Mouse (Mus musculus): Measurements from ENCODE around the gene Cd69. TPM values are rescaled to one million over a fixed set of nuclear protein-coding genes. Genes with fewer than 3 reads are reported as not detected.

Cd69 gene
- polyA plus RNA-seq, 1 experiment from 2014 or later = not detected

GRCm38 (mm10) chr6:129234456-129235360, 40.5 kb downstream of the Cd69 start:
- Histone ChIP-seq H3K27ac (ENCODE audit: poor library complexity, severe bottlenecking) (no peak overlapping the region), H3K27me3 (replicated peaks) (no peaks in the 10 kb centered on the region), H3K4me3 (no peak overlapping the region), H3K9ac (no peak overlapping the region), H3K4me2 (no peak overlapping the region), H3K9me3 (replicated peaks) (no peaks in the 10 kb centered on the region), H3K36me3 (no peaks in the 10 kb centered on the region), H3K4me1 (replicated peaks) (peaks cover 6% of the 10 kb centered on the region; the same call in 1 of the 2 replicates)
- no peak for ATAC-seq (ENCODE audit: insufficient number of reproducible peaks, low FRiP score)
- WGBS = 66% methylated on average over 8 of the region's 8 CpGs

GRCm38 (mm10) chr6:129233955-129234369, 41.3 kb downstream of the Cd69 start:
- Histone ChIP-seq H3K4me1 (replicated peaks) (peaks cover 11% of the 10 kb centered on the region), H3K4me2 (no peak overlapping the region), H3K4me3 (no peak overlapping the region), H3K9ac (no peak overlapping the region), H3K36me3 (no peaks in the 10 kb centered on the region), H3K9me3 (replicated peaks) (no peaks in the 10 kb centered on the region), H3K27me3 (replicated peaks) (no peaks in the 10 kb centered on the region), H3K27ac (ENCODE audit: poor library complexity, severe bottlenecking) (no peak overlapping the region)
- ATAC-seq (ENCODE audit: insufficient number of reproducible peaks, low FRiP score) = no peak
- WGBS = 85% methylated on average over 17 of the region's 18 CpGs

- no peak overlapping the region for H3K9ac ChIP-seq
- no peaks in the 10 kb centered on the region for H3K9me3 ChIP-seq (replicated peaks)
- H3K4me3 ChIP-seq = no peak overlapping the region
- 78% methylated on average over 6 of the region's 6 CpGs for WGBS
- H3K27ac ChIP-seq (ENCODE audit: poor library complexity, severe bottlenecking) = no peak overlapping the region; the same call in 1 of the 2 replicates
- H3K36me3 ChIP-seq = no peaks in the 10 kb centered on the region
- no peaks in the 10 kb centered on the region for H3K27me3 ChIP-seq (replicated peaks)
- peaks cover 13% of the 10 kb centered on the region for H3K4me1 ChIP-seq (replicated peaks)
- ATAC-seq (ENCODE audit: insufficient number of reproducible peaks, low FRiP score) = no peak
- no peak overlapping the region for H3K4me2 ChIP-seq
Observed at GRCm38 (mm10) chr6:129233366-129233954, 41.8 kb downstream of the Cd69 start.

GRCm38 (mm10) chr6:129232842-129233205, 42.4 kb downstream of the Cd69 start:
- H3K4me2 ChIP-seq = no peak overlapping the region
- H3K9ac ChIP-seq = no peak overlapping the region
- no peaks in the 10 kb centered on the region for H3K27me3 ChIP-seq (replicated peaks)
- H3K36me3 ChIP-seq = no peaks in the 10 kb centered on the region
- H3K27ac ChIP-seq (ENCODE audit: poor library complexity, severe bottlenecking) = no peak overlapping the region
- H3K4me1 ChIP-seq (replicated peaks) = peaks cover 13% of the 10 kb centered on the region
- no peak for ATAC-seq (ENCODE audit: insufficient number of reproducible peaks, low FRiP score)
- H3K9me3 ChIP-seq (replicated peaks) = no peaks in the 10 kb centered on the region
- 63% methylated on average over 9 of the region's 9 CpGs for WGBS
- H3K4me3 ChIP-seq = no peak overlapping the region

- 66% methylated on average over 5 of the region's 5 CpGs for WGBS
- Histone ChIP-seq H3K4me1 (replicated peaks) (peaks cover 13% of the 10 kb centered on the region), H3K27me3 (replicated peaks) (no peaks in the 10 kb centered on the region), H3K4me2 (no peak overlapping the region), H3K36me3 (no peaks in the 10 kb centered on the region), H3K27ac (ENCODE audit: poor library complexity, severe bottlenecking) (no peak overlapping the region), H3K4me3 (no peak overlapping the region), H3K9ac (no peak overlapping the region), H3K9me3 (replicated peaks) (no peaks in the 10 kb centered on the region)
- ATAC-seq (ENCODE audit: insufficient number of reproducible peaks, low FRiP score) = no peak
Observed at GRCm38 (mm10) chr6:129232005-129232841, 43.0 kb downstream of the Cd69 start.

- peak overlapping the region; percentile 75 for H3K27ac ChIP-seq (ENCODE audit: poor library complexity, severe bottlenecking)
- H3K4me2 ChIP-seq = no peak overlapping the region
- no peak overlapping the region for H3K9ac ChIP-seq
- no peaks in the 10 kb centered on the region for H3K27me3 ChIP-seq (replicated peaks)
- peak; percentile 83 for ATAC-seq (ENCODE audit: insufficient number of reproducible peaks, low FRiP score)
- 45% methylated on average over 3 of the region's 3 CpGs for WGBS
- no peaks in the 10 kb centered on the region for H3K9me3 ChIP-seq (replicated peaks)
- H3K36me3 ChIP-seq = no peaks in the 10 kb centered on the region
- peaks cover 13% of the 10 kb centered on the region for H3K4me1 ChIP-seq (replicated peaks)
- H3K4me3 ChIP-seq = no peak overlapping the region
Observed at GRCm38 (mm10) chr6:129229774-129230578, 45.3 kb downstream of the Cd69 start.

GRCm38 (mm10) chr6:129228935-129229773, 46.1 kb downstream of the Cd69 start:
- no peak overlapping the region for H3K4me3 ChIP-seq
- 50% methylated on average over 3 of the region's 3 CpGs for WGBS
- H3K36me3 ChIP-seq = no peaks in the 10 kb centered on the region
- no peak overlapping the region for H3K9ac ChIP-seq
- no peaks in the 10 kb centered on the region for H3K9me3 ChIP-seq (replicated peaks)
- no peak overlapping the region for H3K4me2 ChIP-seq
- H3K27me3 ChIP-seq (replicated peaks) = no peaks in the 10 kb centered on the region
- peaks cover 10% of the 10 kb centered on the region for H3K4me1 ChIP-seq (replicated peaks)
- peak overlapping the region; percentile 75 for H3K27ac ChIP-seq (ENCODE audit: poor library complexity, severe bottlenecking)
- no peak for ATAC-seq (ENCODE audit: insufficient number of reproducible peaks, low FRiP score)

- no peaks in the 10 kb centered on the region for H3K36me3 ChIP-seq
- no peak overlapping the region for H3K27ac ChIP-seq (ENCODE audit: poor library complexity, severe bottlenecking)
- peaks cover 7% of the 10 kb centered on the region for H3K4me1 ChIP-seq (replicated peaks)
- H3K9ac ChIP-seq = no peak overlapping the region
- H3K9me3 ChIP-seq (replicated peaks) = no peaks in the 10 kb centered on the region
- H3K4me3 ChIP-seq = no peak overlapping the region
- H3K27me3 ChIP-seq (replicated peaks) = no peaks in the 10 kb centered on the region
- ATAC-seq (ENCODE audit: insufficient number of reproducible peaks, low FRiP score) = no peak
- no peak overlapping the region for H3K4me2 ChIP-seq
- 70% methylated on average over 2 of the region's 2 CpGs for WGBS
Observed at GRCm38 (mm10) chr6:129225078-129225477, 50.2 kb downstream of the Cd69 start.

GRCm38 (mm10) chr6:129224090-129224489, 51.1 kb downstream of the Cd69 start:
- ATAC-seq (ENCODE audit: insufficient number of reproducible peaks, low FRiP score) = no peak
- Histone ChIP-seq H3K4me1 (replicated peaks) (peaks cover 4% of the 10 kb centered on the region), H3K9me3 (replicated peaks) (no peaks in the 10 kb centered on the region), H3K27me3 (replicated peaks) (no peaks in the 10 kb centered on the region), H3K4me2 (no peak overlapping the region), H3K9ac (no peak overlapping the region), H3K36me3 (no peaks in the 10 kb centered on the region), H3K27ac (ENCODE audit: poor library complexity, severe bottlenecking) (no peak overlapping the region), H3K4me3 (no peak overlapping the region)
- 79% methylated on average over 1 of the region's 1 CpGs for WGBS

- WGBS = 51% methylated on average over 2 of the region's 2 CpGs
- Histone ChIP-seq H3K4me1 (replicated peaks) (no peaks in the 10 kb centered on the region), H3K4me2 (no peak overlapping the region), H3K27me3 (replicated peaks) (no peaks in the 10 kb centered on the region), H3K9me3 (replicated peaks) (no peaks in the 10 kb centered on the region), H3K27ac (ENCODE audit: poor library complexity, severe bottlenecking) (no peak overlapping the region), H3K9ac (no peak overlapping the region), H3K4me3 (no peak overlapping the region), H3K36me3 (no peaks in the 10 kb centered on the region)
- ATAC-seq (ENCODE audit: insufficient number of reproducible peaks, low FRiP score) = no peak
Observed at GRCm38 (mm10) chr6:129223611-129224010, 51.6 kb downstream of the Cd69 start.
